Mouse (Mus musculus) midbrain, postnatal 0 days (tissue): ENCODE measurements around the gene Pknox1. TPM values are rescaled to one million over a fixed set of nuclear protein-coding genes. Genes with fewer than 3 reads are reported as not detected.

Experiments
- ATAC-seq: fragments of 200-750 bp; cut with Nextera tagmentation; 2 replicates; pipeline ENCODE4 v1.8.0; 2017; ENCODE audit warnings: moderate number of reproducible peaks, mild to moderate bottlenecking, moderate TSS enrichment, moderate library complexity; ENCODE audit not compliant: low FRiP score
- DNase-seq: peaks from one replicate; pipeline ENCODE4 v3.0.0-alpha.2; 2015; ENCODE audit warnings: low spot score
- H3K27ac ChIP-seq: fragments of 300-500 bp; sonication (generic); 2 replicates; pipeline ENCODE4 v1.5.1; 2014; ENCODE audit warnings: low read depth, mild to moderate bottlenecking, low read length, mixed read lengths
- H3K27me3 ChIP-seq: fragments of 300-500 bp; sonication (generic); 2 replicates; pipeline ENCODE4 v1.6.1; 2014; ENCODE audit warnings: low read length, control low read depth, mixed read lengths; ENCODE audit not compliant: insufficient read depth
- H3K36me3 ChIP-seq: fragments of 300-500 bp; sonication (generic); 2 replicates; pipeline ENCODE4 v1.6.1; 2014; ENCODE audit warnings: low read length, control low read depth, mixed read lengths; ENCODE audit not compliant: insufficient read depth
- H3K4me1 ChIP-seq: fragments of 300-500 bp; sonication (generic); 2 replicates; pipeline ENCODE4 v1.6.1; 2014; ENCODE audit warnings: mild to moderate bottlenecking, control low read depth, antibody characterized with exemption, low read length, mixed read lengths; ENCODE audit not compliant: insufficient read depth
- H3K4me2 ChIP-seq: fragments of 300-500 bp; sonication (generic); 2 replicates; pipeline ENCODE4 v1.6.1; 2014; ENCODE audit warnings: low read depth, mild to moderate bottlenecking, low read length, mixed read lengths; ENCODE audit not compliant: poor library complexity, severe bottlenecking
- H3K4me3 ChIP-seq: fragments of 300-500 bp; sonication (generic); 2 replicates; pipeline ENCODE4 v1.5.1; 2014; ENCODE audit warnings: low read depth, mild to moderate bottlenecking, low read length, moderate library complexity
- H3K9ac ChIP-seq: fragments of 300-500 bp; sonication (generic); replicated peaks from 2 replicates; pipeline ENCODE4 v1.6.1; 2014; ENCODE audit warnings: mild to moderate bottlenecking, low read length, moderate library complexity, mixed read lengths; ENCODE audit not compliant: poor library complexity, severe bottlenecking
- H3K9me3 ChIP-seq: fragments of 300-500 bp; sonication (generic); 2 replicates; pipeline ENCODE4 v1.6.1; 2016; ENCODE audit warnings: low read length, control low read depth
- CTCF ChIP-seq: IDR thresholded peaks from 2 replicates; pipeline ENCODE4 v1.5.1; 2016; ENCODE audit warnings: antibody characterized with exemption, mild to moderate bottlenecking
- WGBS: fragments of 180-500 bp; shearing (Covaris S2); extraction: QIAGEN DNeasy Blood & Tissue Kit; methylation state at CpG from one replicate; pipeline ENCODE4 v1.1.7; 2014; 5-methylcytosine and 5-hydroxymethylcytosine counted together
- polyA plus RNA-seq: library from polyadenylated mRNA; unstranded; fragments of >200 nt; fragmentation: Nextera tagmentation; extraction: Ambion mirVana; gene quantifications from 2 replicates; pipeline ENCODE4 v1.2.1, GENCODE M21; 2015
- total RNA-seq: library from RNA; depleted of rRNA; stranded (reverse); fragments of >200 nt; gene quantifications from 2 replicates; pipeline ENCODE4 v1.2.3, GENCODE M21; 2014

The Pknox1 gene
- total and polyA plus RNA-seq, 2 experiments from 2014 or later = 14.3 to 18.3 TPM

DNA sequence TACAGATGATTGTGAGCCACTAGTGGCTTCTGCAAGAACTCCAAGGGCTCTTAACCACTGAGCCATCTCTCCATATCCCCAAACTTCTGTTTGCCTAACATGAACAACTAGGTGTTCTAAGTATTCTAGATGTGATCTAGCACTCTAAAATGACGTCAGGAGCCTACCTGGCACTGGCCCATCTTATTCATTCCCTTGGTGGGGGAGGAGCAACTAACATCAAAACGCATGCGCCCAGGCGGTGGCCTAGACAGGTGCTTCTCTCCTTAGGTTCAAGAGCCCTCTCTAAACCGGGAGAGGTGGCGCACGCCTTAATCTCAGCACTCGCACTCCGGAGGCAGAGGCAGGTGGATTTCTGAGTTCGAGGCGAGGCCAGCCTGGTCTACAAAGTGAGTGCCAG lies 71.2 kb downstream of the Pknox1 start:
- peaks cover 5% of the 10 kb centered on the region; the same call in 1 of the 2 replicates for H3K4me1 ChIP-seq

DNA sequence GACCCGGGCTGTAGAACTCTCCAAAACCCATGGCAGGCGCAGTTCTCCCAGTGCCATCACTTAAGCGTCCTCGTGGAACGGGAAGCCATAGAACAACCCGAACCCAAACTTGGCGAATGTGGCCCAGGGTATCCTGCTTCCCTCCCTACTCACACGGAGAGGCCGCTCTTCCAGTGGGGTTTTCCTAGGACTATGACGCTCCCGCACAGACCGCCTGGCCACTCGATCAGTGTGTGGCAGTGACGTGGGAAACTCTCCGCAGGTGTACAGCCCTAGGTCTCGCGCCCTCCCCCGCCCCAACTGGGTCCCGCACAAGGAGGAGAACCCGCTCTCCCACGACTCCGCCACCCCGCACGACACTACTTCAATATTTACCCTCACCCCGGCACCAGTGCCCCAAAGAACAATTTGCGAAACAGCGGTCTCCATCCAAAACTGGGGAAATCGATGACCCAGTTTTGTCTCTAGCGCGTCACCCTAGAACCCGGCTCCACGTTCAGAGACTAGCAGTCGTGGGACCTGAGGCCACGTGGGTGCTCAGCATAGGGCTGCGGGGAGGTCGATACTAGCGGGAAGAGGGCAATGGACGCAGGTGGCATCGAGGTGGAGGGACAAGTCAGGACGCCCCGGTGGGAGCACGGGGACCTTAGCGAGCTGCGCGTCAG lies 71.9 kb downstream of the Pknox1 start:
- no peaks in the 10 kb centered on the region for H3K36me3 ChIP-seq
- peaks cover 5% of the 10 kb centered on the region; the same call in 1 of the 2 replicates for H3K4me1 ChIP-seq
- ATAC-seq (peak; percentile 53), DNase-seq (no peak)
- H3K27me3 ChIP-seq = peaks cover 15% of the 10 kb centered on the region
- peak overlapping the region; percentile 77 for H3K4me2 ChIP-seq
- WGBS = 5% methylated on average over 45 of the region's 45 CpGs
- peak overlapping the region; percentile 60; the same call in 1 of the 2 replicates for H3K27ac ChIP-seq
- no peaks in the 10 kb centered on the region for H3K9me3 ChIP-seq
- no peak for TF ChIP-seq CTCF
- peak overlapping the region; percentile 58 for H3K9ac ChIP-seq
- H3K4me3 ChIP-seq = peak overlapping the region; percentile 46

More for the DNA sequence above, 71.2 kb downstream of the Pknox1 start:
- TF ChIP-seq CTCF = no peak
- H3K9ac ChIP-seq = no peak overlapping the region
- ATAC-seq (no peak), DNase-seq (no peak)
- whole genome bisulfite sequencing = 71% methylated on average over 11 of the region's 11 CpGs
- H3K4me2 ChIP-seq = peak overlapping the region; percentile 77; the same call in 1 of the 2 replicates
- H3K9me3 ChIP-seq = no peaks in the 10 kb centered on the region
- H3K27me3 ChIP-seq = peaks cover 15% of the 10 kb centered on the region
- no peak overlapping the region for H3K4me3 ChIP-seq
- H3K27ac ChIP-seq = no peak overlapping the region
- H3K36me3 ChIP-seq = no peaks in the 10 kb centered on the region

DNA sequence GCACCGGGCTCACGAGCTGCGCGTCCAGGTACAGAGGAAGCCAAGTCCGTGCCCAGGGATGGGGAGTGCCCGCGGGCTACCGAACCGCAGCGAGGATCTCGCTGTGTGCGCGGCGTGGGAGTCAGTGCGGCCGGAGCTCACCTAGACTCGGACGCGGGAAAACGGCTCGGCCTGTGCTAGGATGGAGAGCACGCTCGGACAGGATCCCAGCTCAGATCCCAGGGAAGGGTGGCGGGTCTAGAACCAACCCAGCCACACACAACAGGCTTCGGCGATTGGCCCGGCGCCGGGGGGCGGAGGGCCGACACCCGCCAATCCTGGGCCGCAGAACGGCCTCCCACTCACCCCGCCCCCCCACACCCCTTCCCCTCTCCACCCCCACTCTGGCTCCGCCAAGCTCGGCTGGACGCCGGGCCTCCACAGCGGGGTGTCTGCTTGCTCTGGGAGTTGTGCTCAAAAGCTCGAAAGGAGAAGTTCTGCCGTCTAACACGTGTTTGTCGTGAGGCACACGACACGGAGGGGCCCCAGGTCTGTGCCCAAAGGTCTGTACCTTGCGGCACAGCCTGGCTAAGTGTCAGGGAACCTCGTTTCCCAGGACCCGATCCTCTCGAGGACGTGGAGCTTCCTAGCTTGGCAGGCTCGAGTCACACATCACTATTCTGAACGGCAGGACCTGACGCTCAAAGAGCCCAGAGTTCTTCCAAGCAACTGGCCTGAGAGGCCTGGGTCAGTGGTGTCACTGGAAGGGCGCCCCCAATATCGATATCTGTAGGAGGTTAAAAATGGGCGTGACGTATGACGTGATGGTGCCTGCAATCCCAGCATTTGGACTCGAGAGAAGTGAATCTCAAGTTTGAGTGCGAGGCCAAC lies 72.6 kb downstream of the Pknox1 start, which contains the start of gene Cbs:
Gene Cbs (minus strand): TSS at position 297 of the 870 bp plus-strand sequence.
- peak within 1 kb of the TSS; percentile 58 for H3K9ac ChIP-seq
- ATAC-seq = peak; percentile 83
- no peak for TF ChIP-seq CTCF
- peak within 1 kb of the TSS; percentile 46 for H3K4me3 ChIP-seq
- peak; percentile 74 for DNase-seq
- peak within 1 kb of the TSS; percentile 77 for H3K4me2 ChIP-seq
- H3K9me3 ChIP-seq = no peaks in the 10 kb centered on the region
- H3K36me3 ChIP-seq = no peaks in the 10 kb centered on the region
- 2% methylated on average over 60 of the region's 61 CpGs for WGBS
- peaks cover 5% of the 10 kb centered on the region; the same call in 1 of the 2 replicates for H3K4me1 ChIP-seq
- H3K27me3 ChIP-seq = peaks cover 15% of the 10 kb centered on the region
- H3K27ac ChIP-seq = peak within 1 kb of the TSS; percentile 60

DNA sequence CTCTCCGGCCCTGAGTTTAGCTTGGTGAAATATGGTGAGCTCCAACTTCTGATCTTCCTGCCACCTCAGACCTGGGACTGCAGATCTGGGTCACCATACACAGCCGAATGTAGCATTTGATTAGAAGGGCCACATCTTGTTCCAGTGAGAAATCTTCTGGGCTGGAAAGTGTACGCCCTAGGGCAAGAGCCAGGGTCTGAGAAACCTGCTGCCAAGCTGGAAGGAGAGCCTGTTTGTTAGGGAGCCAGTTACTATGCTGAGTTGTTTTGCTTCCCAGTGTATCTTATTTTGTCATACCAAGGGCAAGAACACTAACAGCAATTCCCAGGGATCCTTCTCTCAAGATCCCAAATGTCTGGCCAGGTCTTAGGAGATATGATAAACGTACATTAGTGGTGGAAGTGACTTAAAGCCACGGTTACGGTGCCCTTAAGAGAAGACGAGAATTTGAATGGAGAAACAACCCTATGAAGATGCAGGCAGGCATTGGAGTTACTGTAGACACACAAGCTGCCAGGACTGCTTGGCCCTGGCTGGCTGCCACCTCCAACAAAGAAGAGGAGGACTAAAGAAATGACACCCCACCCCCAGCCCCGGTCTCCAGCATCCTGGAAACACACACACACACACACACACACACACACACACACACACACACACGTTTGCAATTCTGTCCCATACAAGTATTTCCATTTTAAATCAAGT lies 73.5 kb downstream of the Pknox1 start:
- no peak for TF ChIP-seq CTCF
- Histone ChIP-seq H3K27ac (peak overlapping the region; percentile 60), H3K27me3 (peaks cover 15% of the 10 kb centered on the region), H3K4me1 (peaks cover 5% of the 10 kb centered on the region; the same call in 1 of the 2 replicates), H3K9me3 (no peaks in the 10 kb centered on the region), H3K36me3 (no peaks in the 10 kb centered on the region), H3K4me3 (no peak overlapping the region), H3K9ac (no peak overlapping the region), H3K4me2 (no peak overlapping the region)
- WGBS = 49% methylated on average over 9 of the region's 9 CpGs
- peak; percentile 84 for DNase-seq
- no peak for ATAC-seq

DNA sequence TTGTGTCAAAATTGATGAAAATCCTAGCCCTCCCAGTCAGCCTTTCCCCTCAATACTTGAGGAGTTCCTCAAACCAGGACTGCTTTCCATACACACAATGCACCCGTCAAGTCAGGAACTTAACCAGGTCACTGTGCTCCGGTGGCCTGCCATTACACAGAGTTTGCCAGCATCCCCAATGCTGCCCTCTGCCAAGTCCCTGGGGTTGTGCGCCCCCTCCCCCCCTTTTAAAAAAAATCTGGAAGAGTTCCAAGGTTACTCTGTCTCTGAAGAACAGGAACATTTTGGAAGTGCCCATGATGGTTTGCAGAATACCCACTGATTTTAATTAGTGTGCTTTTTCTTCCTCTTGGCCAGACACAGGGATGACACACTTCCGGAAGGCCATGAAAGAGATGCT lies 75.1 kb downstream of the Pknox1 start:
- 46% methylated on average over 4 of the region's 4 CpGs for WGBS
- ATAC-seq (no peak), DNase-seq (peak; percentile 64)

More for the DNA sequence above, 75.1 kb downstream of the Pknox1 start:
- Histone ChIP-seq H3K36me3 (no peaks in the 10 kb centered on the region), H3K4me2 (no peak overlapping the region), H3K27me3 (peaks cover 15% of the 10 kb centered on the region), H3K27ac (0 out of 2 replicates have a peak overlapping the region, but pooled peaks have one; percentile 14), H3K9me3 (no peaks in the 10 kb centered on the region), H3K4me3 (no peak overlapping the region), H3K4me1 (peaks cover 5% of the 10 kb centered on the region; the same call in 1 of the 2 replicates), H3K9ac (no peak overlapping the region)
- no peak for TF ChIP-seq CTCF
